Mouse (Mus musculus) liver (tissue): ENCODE data around the gene Rpusd3.
A peak's percentile ranks its signal among the peaks of the same experiment; 100 is the strongest.

ENCODE experiments used
- DNase-seq: peaks from one replicate; pipeline ENCODE4 v3.0.0-alpha.2; 2020; ENCODE audit warnings: mixed read lengths

Gene Rpusd3

DNA sequence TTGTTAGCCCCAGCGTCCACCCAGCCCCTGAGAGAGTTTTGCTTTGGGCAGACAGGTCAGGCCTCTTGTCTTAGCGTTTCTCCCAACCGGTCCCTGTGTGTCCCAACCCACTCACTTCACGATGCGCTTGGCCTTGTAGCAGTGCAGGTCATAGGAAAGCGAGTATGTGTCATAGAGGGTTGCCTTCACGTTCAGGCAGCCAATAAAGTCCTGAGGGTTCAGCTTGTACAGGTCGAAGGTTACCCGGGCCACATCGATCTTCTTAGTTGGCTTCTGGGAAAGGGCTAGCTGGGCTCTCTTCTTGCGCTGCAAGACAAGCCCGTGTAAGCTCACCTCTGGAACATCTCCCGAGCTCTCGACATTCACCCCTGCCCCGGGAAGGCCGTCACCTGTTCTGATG is 8.9 kb upstream of the Rpusd3 start:
- no peak for DNase-seq

DNA sequence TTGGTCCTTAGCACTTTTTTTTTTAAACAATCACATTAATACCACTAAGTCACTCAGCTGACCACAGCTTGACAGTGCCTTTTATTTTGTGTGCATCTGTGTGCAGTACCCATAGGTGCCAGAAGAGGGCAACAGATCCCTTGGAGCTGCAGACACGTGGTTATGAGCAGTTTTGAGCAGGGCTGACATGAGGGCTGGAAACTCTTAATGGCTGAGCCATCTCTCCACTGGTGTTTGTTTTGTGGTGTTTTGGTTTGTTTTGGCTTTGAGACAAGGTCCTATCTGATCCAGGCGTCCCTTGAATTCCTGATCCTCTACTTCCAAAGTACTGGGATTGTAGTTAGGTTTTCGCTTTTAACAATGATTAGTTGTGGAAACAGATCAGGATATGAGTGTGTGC is 8.3 kb upstream of the Rpusd3 start:
- peak; percentile 55 for DNase-seq

DNA sequence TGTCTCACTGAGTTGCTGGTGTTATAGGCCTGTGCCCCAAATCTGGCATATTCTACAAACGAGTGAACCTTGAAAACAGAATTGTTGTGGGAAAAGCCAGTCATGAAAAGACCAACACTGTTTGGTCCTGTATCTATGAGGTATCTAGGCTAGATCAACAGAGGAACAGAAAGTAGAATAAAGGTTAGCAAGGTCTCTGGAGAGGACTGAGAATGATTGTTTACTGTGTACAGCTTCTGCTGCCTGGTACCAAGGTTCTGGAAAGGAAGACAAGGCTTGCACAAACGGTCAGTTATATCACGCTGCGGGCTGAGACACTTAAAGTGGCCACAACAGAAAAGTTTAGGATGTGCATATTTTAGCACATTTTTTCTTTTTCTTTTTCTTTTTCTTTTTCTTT is 7.6 kb upstream of the Rpusd3 start:
- DNase-seq, result no peak

DNA sequence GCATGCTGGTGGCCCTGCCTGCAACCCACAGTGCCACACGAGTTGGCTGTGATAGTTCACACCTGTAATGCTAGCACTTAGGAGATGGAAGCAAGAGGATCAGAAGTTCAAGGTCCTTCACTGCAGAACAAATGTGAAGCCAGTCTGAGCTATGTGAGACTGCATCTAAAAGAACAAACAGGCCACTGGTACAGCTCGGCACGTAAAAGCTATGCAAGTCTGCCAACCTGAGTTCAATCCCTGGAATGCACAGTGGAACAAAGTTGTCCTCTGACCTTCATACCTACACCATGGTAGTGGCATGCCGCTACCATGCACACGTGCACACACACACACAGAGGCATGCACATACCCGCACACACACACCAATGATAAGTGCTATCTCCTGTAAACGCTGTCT is 5.0 kb upstream of the Rpusd3 start:
- no peak for DNase-seq

DNA sequence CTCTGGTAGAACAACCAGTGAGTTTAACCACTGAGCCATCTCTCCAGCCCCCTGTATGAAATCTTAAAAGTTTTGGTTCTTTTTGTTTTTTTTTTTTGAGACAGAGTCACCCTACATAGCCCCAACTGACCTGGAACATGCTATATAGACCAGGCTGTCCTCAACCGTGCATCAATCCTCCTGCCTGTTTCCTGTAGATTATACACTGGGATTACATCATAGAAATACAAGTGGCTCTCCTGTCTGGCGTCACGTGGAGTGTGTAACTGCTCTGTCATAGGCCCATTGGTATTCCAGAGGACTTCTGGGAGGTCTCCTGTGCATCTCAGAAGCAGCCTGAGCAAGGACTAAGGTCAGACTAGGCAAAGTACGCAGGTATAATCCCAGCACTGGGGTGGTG is 3.9 kb upstream of the Rpusd3 start:
- DNase-seq, result no peak

DNA sequence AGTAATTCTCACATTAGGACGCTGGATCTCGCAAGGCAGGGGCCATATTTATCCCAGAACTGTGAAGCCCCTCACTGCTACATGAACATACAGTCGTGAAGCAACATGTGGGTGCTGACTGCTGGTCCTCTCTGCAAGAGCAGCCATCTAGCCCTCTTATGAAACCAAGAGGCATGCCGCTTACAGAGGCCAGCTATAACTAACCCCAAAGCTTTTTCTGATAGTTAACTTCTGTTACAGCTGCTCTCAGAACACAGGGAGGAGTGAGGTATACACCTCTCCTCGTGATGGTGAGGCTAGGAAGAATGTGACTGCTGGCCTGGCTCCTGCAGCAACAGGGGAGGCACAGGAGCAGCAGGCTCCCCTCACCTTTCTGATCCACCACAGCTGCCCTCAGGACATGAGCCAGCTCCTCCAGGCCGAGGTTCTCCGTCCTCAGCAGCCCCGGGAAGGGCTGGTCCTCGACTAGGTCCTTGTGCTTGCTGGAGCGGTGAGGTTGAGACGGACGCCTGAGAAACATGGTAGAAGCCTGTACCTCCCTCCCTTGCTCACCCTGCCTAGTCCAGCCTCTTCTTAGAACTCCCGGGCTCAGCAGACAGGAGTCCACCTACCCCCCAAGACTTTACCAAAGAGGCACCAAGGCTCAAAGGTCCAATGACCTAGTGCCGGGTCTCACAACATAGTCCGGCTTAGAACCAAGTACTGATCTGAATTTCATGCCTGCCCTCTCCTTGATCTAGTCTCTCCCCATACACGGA is 520 bp downstream of the Rpusd3 start:
- DNase-seq, result peak; percentile 47

DNA sequence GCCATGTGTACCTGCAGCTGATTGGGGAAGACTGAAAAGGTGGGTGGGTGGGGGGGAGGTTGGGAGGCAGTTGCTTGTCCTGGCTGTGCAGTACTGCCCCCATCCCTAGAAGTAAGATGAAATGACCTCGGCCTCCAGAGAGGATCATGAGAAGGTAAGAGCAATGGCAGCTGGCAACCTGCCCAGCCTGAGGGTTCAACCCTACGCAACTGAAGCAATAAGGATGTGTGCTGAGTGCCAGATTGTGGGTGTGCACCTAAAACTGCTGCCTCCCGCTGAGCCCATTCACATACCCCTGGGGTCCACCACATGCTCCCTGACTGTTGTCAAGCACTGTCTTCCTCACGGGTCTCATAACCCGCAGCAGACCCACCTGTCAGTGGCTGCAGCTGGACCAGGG is 2.7 kb downstream of the Rpusd3 start:
- DNase-seq, result no peak

DNA sequence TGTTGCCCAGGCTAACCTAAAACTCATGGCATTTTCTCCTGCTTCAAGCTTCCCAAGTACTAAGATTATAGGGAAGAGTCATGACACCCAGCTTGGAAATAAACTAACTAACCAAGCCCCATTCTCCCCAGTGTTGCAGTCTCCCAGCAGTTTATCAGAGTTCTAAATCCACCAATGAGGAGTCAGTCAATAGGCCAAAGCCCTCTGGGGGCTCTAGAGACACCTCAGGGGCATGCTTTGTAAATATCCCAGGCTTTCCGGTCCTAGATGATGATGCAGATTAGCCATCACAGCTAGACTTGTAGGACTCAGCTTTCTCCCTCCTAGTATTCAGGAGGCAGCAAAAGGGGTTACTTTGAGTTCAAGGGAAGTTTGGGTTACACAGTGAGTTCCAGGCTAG is 9.1 kb downstream of the Rpusd3 start:
- no peak for DNase-seq

DNA sequence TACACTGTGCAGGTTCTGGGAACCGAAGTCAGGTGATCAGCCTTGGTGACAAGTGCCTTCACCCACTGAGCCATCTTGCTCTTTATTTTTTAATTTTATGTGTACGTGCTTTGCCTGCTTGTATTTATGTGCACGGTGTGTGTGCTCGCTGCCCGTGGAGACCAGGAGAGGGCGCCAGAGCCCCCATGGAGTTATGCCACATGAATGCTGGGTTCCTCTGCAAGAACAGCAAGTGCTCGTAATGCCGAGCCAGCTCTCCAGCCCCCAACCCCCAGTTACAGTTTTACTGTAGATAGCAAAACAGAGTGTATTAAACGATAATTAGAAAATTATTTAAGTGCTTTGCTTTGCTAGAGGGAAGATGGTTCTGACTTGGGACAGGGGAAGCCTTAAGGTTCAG is 12.5 kb downstream of the Rpusd3 start:
- DNase-seq, result peak; percentile 29

DNA sequence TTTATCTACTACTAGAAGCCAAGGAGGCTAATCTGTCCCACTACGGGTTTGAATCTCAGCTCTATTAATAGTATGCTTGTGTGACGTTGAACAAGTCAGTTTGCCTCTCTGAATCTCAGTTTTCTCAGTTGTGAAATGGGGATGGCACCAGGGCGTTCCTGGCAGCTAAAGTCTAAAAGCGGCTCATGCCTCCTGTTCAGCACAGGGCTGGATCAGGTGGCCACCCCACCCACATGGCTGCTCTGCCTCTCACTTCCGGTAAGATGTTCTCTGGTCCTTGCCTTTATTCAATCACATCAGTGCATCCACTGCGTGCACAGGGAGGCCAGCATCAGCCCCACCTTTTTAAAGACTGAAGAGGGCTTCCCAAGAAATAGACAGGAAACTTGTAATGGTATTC is 13.7 kb downstream of the Rpusd3 start:
- DNase-seq, result no peak

DNA sequence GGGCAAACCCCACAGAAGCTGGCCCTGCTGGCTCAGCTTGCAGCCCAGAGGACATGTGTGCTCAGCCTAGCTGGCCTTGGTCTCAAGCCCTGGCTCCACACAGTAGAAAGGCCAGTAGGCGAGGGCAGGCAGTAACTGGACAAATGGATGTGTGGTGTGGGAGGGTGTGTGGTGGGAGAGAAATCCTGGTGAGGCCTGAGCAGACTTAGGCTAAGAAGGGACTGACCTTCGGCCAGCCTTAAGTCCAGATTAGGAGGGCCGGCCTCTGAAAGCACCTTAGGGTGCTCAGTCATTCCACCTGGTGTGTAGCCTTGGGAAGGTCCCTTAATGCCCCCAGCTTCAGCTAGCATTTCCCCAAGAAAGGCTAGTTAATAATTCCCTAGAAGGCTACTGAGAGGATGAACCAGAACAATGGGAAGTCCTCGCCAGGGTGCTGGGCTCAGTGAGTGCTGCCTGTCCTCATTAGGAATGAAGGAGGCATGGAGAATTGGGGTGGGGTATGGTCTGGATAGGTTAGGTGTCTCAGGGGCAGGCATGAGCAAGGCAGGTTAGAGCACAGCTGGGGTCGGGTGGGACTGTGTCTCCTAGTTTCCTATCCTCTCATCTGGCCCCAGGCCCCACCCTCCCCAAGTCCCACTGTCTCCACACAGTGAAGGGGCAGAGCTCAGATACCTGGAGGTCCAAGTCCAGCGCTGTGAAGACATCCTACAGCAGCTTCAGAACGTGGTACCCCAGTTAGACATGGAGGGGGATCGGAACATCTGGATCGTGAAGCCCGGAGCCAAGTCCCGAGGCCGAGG is 14.3 kb downstream of the Rpusd3 start:
- DNase-seq, result no peak

DNA sequence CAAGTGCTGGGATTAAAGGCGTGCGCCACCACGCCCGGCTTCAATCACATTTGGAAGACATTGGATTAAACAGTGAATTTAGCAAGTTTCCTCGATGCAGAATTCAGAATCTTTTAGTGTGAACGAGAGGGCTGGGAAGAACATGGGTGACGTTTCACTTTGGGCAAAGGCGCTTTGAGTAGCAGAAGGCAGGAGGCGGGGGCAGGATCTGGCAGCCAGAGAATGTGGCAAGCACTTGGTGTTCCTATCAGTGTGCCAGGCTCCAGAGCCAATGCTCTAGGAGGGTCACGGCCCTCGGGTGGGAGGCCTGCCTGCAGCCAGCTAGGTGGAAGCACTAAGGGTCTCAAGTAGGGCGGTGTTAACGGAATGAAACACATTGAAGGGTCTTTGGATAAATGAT is 17.0 kb downstream of the Rpusd3 start:
- no peak for DNase-seq

DNA sequence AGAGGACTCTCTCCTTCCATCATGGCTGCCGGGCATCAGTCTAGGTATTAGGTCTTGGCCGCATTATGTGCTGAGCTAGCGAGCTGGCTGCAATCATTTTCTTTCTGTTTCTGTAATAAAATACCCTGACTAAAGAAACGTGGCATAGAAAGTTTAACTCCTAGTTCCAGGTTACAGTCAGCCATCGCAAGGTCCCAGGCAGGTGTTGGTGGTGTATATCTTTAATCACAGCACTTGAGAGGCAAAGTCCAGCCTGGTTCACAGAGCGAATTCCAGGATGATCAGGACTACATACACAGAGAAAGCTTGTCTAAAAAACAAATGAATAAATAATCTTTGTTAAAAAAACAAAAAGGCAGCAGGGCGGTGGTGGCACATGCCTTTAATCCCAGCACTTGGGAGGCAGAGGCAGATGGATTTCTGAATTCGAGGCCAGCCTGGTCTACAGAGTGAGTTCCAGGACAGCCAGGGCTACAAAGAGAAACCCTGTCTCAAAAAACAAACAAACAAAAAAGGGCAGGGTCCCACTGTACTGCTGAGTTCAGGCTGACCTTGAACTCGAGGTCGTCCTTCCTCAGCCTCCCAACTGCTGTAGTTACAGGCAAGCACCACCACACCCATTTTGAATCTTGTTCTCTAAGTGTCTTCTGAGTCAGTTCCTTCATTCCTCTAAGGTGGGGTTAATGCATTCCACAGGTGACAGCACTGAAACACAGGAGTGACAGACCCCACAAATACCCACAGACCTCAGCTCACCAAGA is 22.7 kb downstream of the Rpusd3 start:
- DNase-seq, result no peak

DNA sequence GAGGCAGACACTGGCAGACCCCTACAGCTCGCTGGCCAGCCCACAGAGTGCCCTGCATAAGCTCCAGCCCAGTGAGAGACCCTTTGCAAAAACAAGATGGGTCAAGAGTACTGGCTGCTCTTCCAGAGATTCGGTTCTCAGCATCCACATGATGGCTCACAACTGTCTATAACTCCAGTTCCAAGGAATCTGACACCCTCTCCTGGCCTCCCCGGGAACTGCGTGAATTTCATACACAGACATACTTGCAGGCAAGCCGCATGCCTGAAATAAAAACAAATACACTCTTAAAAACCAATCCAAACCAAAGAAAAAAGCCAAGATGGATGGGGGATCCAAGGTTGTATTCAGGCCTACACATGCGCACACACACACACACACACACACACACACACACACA is 23.6 kb downstream of the Rpusd3 start:
- DNase-seq, result no peak

DNA sequence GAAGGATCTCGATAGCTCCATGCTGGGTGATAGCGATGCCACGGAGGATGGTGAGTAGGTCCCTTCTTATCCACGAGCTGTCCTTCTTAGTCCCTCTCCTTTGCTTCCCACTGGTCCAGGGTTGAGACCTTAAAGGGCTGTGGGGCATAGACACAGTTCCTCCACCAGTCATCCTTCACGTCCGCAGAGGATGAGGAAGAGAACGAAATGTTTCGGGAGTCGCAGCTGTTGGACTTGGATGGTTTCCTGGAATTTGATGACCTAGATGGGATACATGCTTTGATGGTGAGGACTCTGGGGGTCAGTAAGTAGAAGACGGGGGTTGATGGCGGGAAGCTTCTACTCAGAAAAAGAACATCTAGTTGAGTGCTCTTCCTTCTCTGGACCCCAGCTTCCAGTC is 24.3 kb downstream of the Rpusd3 start:
- no peak for DNase-seq

DNA sequence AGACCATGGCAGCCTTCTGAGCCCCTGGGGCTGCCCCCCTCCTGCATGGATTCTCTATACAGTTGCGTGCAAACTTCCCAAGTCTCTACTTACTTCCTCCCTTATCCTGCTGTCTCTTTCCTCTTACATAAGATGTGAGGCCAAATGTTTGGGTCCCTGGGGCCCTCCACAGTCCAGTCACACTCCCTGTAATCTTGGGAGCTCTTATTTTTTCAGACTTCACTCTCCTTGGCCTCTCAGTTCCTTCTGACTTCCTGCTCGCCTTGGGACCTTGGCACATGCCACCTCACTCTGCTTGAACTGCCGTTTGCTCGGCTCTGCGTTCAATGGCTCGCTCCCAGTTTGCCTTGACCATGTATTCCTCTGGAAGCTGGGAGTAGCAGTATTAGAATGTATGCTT is 25.2 kb downstream of the Rpusd3 start:
- DNase-seq, result no peak

DNA sequence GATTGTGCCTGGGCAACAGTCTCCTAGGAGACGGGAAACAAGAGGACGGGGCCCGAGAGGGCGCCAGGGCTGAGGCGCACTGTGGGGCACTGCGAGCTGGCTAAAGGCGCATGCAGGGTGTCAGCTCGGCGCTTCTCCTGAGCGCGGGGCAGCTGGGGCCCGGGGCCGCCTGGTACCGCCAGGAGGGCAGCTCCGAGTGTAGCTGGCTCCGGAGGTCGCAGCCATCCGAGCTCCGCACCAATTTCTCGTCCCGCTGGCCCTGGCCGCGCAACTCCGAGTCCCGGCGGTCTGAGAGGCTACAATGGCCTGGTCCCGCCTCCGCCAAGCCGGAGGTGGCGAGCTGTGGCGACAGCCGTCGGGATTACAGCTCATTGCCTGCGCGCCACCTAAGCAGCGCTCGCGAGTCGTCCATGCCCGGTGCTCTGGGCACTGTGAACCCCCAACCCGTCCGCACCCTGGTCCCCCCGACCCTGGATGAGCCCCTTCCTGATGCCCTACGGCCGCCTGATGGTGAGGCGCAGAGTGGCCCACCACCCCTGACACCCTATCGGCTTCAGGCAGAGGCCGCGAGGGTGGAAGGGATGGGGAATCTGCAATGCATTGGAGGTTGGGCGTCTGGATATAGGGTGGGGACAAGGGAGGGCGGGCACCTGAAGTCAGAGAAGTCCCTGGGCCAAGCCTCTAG is 26.6 kb downstream of the Rpusd3 start:
- DNase-seq, result peak; percentile 28

DNA sequence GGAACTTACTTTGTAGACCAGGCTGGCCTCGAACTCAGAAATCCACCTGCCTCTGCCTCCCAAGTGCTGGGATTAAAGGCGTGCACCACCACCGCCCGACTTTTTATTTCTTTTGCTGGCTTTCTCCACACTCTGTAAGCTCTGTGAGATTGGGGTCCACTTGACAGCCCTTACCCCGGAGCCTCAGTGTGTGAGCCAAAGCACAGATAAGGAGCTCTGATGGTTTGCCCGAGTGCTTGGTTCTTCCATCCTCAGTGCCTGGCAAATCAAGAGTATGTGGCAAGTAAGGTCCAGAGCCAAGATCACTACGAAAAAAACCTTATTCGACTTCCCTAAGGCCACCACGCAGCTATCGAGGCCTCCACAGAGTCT is 27.1 kb downstream of the Rpusd3 start:
- no peak for DNase-seq

DNA sequence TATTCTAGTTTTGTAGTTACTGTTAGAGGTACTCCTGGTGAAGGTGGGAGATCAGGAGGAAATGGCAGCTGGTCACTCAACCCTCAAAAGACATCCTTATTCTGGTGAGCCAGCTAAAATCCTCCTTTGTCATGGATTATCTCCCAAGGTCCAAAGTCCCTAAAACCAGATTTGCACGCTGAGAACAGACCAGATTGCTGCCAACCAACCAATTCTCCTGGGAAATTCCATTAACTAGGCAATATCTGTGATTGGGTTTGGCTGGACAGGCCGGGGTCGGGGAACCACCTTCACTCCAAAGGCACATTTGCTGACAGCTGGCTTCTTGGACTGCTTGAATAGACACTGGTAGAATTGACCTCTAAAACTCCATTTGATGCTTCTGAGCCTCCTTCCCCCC is 28.4 kb downstream of the Rpusd3 start:
- no peak for DNase-seq

DNA sequence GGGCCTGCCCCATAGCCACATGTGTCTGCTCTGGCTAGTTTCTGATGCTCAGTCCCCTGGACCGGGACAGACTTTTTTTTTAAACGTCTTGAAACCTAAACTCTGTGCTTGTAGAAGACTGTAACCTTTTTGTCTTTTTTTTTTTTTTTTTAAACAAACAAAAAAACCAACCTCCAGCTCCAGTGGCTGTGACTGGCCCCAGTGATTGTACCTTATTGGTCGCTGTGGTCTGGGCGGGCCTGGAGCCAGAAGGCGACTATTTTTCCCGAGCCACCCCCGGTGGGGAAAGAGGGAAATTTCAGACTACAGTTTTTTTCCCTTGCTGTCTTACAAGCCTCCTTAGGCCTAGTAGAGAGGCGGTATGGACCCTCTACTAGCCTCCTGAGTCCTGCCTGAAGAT is 30.2 kb downstream of the Rpusd3 start, which contains the start of gene Ttll3:
Gene Ttll3 (plus strand): TSS at position 301 of the 400 bp plus-strand sequence.
- DNase-seq, result no peak

DNA sequence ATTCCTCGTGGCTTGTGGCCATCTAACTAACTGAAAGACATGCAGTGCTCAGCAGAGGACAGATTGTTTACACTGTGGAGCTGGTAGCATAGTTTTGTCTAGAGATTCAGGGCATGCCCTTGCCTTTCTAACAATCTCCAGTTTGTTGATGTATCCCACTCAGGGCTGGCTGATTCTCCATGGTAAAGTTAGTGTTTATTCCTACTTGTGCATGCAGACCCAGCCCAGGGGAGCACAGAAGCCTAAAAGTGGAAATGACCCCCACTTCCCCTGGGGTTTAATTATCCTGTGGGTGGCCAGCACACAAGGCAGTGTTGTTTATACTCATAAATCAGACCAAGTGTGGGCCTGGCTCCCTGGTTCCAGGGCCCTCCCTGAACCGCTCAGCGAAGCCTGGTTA is 33.1 kb downstream of the Rpusd3 start:
- no peak for DNase-seq

DNA sequence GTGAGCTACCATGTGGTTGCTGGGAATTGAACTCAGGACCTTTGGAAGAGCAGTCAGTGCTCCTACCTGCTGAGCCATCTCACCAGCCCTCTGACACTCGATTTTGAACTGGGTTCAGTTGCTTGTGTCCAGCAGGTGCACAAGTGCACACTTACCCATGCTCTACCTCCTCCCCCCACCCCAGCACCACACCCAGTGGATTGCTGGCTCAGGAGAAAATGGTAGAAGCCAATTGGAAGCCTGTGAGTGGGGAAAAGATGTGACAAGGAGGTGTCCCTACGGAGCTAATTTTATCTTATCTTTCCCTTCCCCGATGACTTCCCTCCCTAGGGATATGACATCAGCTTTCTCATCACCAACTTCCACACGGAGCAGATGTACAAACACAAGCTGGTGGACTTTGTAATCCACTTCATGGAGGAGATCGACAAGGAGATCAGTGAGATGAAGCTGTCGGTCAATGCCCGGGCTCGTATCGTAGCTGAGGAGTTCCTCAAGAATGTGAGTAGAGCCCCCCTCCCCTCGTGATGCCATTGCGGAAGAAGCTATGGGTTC is 33.9 kb downstream of the Rpusd3 start:
- DNase-seq, result no peak
